Mouse (Mus musculus): ENCODE results near the gene Gns. TPM values are rescaled to one million over a fixed set of nuclear protein-coding genes. Genes with fewer than 3 reads are reported as not detected.

Gns gene
- polyA plus RNA-seq, 1 experiment from 2014 or later = 40.8 TPM

DNA sequence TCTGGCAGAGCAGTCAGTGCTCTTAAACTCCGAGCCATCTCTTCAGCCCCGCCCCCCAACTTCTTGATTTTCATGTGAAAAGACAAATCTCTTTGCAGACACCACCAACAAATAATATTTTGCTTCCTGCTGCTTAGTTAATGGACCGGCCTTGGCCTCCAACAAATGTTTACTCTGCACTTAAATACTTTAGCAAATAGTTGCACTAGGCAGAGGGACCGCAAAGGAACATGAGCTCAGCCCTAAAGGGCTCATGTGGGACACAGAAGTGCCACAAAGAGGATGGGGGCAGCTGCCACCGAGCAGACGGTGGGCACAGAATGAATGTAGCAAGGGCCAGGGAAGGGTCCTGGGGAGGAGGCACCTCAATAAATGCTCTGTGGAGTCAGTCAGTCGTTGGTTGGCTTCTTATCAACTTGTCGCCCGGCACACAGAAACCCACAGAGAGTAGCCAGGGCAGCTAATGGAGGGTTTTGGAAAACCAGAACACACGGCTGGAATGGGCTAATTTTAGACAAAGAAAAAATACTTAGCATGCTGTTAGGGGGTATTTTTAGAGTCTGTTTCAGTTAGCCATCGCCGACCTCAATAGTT is 67.2 kb downstream of the Gns start:
- Histone ChIP-seq H3K9me3 (ENCODE audit: control insufficient read depth, low read length) (no peaks in the 10 kb centered on the region), H3K9ac (ENCODE audit: low read length) (peak overlapping the region; percentile 73), H3K36me3 (ENCODE audit: control insufficient read depth, insufficient read depth, low read length) (no peaks in the 10 kb centered on the region), H3K4me3 (ENCODE audit: control insufficient read depth in 1 of 2, insufficient read depth in 1 of 2, low read depth in 1 of 2, low read length in 2 of 2) (peak overlapping the region in 1 of 2 experiments; percentile 1; a peak in 1 of 4 replicates), H3K27ac (replicated peaks in 1 of 2; ENCODE audit: control insufficient read depth in 1 of 2, insufficient read depth in 1 of 2, low read depth in 2 of 2, low read length in 2 of 2) (peak overlapping the region; percentile 97 to 99), H3K27me3 (ENCODE audit: control insufficient read depth, insufficient read depth, low read length) (no peaks in the 10 kb centered on the region), H3K4me1 (ENCODE audit: control insufficient read depth in 2 of 2, insufficient read depth in 2 of 2, low read length in 2 of 2) (peaks cover 75 to 96% of the 10 kb centered on the region in 2 experiments), H3K4me2 (ENCODE audit: low read length) (peak overlapping the region; percentile 57)
- 15% methylated on average over 12 of the region's 12 CpGs for WGBS
- ATAC-seq (ENCODE audit: insufficient number of reproducible peaks, insufficient read depth, low FRiP score, low read depth) = no peak

DNA sequence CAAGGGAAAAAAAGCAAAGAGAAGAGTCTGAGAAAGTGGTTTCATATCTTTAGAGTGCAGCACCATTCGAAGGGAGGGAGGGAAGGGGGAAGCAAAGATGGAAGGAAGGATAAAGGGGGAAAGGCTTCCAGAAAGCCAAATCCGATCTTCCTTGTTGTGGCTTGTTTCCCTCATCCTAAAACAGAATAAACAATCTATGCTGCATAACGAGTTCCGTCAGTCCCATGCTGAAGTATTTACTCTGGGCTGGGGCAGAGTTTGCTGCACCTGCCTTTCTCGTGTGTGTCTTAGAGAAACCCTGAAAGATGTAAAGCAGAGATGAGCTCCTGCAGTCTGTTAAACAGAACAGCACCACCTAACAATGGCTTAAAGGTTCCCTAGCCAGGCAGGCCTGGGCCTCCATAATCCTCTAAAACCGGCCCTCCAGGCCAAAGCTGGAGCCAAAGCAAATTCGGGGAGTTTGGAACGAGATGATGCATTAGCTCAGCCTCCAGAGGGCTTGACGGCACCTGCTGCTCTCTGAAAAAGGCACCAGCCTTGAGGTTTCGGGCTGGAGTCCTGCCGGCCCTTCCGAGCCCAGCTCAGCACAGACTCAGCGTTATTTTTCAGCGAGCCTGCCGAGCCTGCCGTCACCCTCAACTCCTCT is 67.9 kb downstream of the Gns start:
- Histone ChIP-seq H3K4me2 (ENCODE audit: low read length) (peak overlapping the region; percentile 57), H3K9ac (ENCODE audit: low read length) (peak overlapping the region; percentile 73), H3K4me1 (ENCODE audit: control insufficient read depth in 2 of 2, insufficient read depth in 2 of 2, low read length in 2 of 2) (peaks cover 72 to 91% of the 10 kb centered on the region in 2 experiments), H3K4me3 (ENCODE audit: control insufficient read depth in 1 of 2, insufficient read depth in 1 of 2, low read depth in 1 of 2, low read length in 2 of 2) (no peak overlapping the region), H3K9me3 (ENCODE audit: control insufficient read depth, low read length) (no peaks in the 10 kb centered on the region), H3K36me3 (ENCODE audit: control insufficient read depth, insufficient read depth, low read length) (no peaks in the 10 kb centered on the region), H3K27me3 (ENCODE audit: control insufficient read depth, insufficient read depth, low read length) (no peaks in the 10 kb centered on the region), H3K27ac (replicated peaks in 1 of 2; ENCODE audit: control insufficient read depth in 1 of 2, insufficient read depth in 1 of 2, low read depth in 2 of 2, low read length in 2 of 2) (peak overlapping the region; percentile 97 to 99)
- no peak for ATAC-seq (ENCODE audit: insufficient number of reproducible peaks, insufficient read depth, low FRiP score, low read depth)
- 17% methylated on average over 16 of the region's 16 CpGs for WGBS

DNA sequence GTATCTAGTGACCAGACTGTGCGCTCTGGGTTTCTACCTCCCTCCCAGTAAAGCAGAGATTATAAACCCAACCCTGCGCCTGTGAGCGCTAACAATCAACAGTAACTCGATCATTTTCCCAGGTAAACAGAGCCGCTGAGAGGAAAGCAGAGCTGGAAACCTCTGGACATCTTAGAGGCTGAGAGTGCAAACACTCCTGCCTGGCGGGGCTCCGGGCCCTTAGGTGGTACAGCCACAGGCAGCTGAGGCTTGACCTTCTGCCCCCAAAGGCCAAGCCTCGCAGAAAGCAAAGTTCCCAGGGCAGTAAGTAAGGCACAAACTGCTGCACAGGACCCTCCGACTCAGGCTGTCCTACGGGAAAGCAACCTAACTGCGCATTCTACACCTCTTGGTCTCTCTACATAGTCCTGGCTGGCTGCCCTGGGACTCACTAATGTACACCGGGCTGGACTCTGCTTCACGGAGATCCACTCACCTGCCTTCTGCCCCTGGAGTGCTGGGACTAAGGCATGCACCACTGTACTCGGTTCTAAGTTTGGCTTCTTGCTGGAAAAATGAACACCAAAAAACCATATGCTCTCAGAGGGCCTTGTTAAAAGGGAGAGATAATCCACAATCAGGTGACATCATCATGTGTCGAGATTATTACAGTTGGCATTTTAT is 69.7 kb downstream of the Gns start:
- H3K27ac ChIP-seq (replicated peaks in 1 of 2; ENCODE audit: control insufficient read depth in 1 of 2, insufficient read depth in 1 of 2, low read depth in 2 of 2, low read length in 2 of 2) = peak overlapping the region; percentile 54 to 57
- H3K9ac ChIP-seq (ENCODE audit: low read length) = peak overlapping the region; percentile 6; the same call in 1 of the 2 replicates
- H3K36me3 ChIP-seq (ENCODE audit: control insufficient read depth, insufficient read depth, low read length) = no peaks in the 10 kb centered on the region
- no peak overlapping the region for H3K4me3 ChIP-seq (ENCODE audit: control insufficient read depth in 1 of 2, insufficient read depth in 1 of 2, low read depth in 1 of 2, low read length in 2 of 2)
- 71% methylated on average over 15 of the region's 15 CpGs for WGBS
- ATAC-seq (ENCODE audit: insufficient number of reproducible peaks, insufficient read depth, low FRiP score, low read depth) = no peak
- peaks cover 65 to 85% of the 10 kb centered on the region in 2 experiments for H3K4me1 ChIP-seq (ENCODE audit: control insufficient read depth in 2 of 2, insufficient read depth in 2 of 2, low read length in 2 of 2)
- H3K27me3 ChIP-seq (ENCODE audit: control insufficient read depth, insufficient read depth, low read length) = no peaks in the 10 kb centered on the region
- H3K4me2 ChIP-seq (ENCODE audit: low read length) = no peak overlapping the region
- H3K9me3 ChIP-seq (ENCODE audit: control insufficient read depth, low read length) = no peaks in the 10 kb centered on the region

DNA sequence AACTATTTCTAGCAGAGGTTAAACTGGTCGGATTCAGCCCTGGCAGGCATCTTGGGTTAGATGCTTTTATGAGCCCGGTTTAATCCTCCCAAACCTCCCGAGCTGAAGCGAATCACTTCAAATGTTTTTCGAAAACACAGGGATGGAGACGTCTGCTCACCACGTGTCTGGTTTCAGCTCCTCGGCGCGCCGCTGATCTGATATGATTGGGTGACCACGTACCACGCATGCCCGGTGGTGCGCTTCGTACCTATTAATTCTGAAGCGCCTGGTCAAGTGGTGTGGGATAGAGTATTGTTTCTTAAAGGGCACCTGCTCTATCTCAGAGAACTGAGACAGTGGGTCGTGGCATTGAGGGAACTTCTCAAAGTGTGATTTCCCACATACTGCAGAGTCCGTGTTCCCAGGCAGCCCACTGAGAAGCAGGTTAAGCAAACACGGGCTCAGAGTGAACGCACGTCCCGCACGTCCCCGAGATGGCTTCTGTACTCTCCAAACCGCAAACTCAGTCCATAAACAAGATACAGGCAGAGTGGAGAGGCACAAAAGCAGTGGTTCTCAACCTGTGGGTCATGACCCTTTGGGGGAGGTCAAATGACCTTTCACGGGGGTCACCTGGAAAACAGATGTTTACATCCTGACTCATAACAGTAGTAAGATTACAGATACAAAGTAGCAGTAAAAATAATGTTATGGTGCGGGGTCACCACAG is 70.8 kb downstream of the Gns start:
- ATAC-seq (ENCODE audit: insufficient number of reproducible peaks, insufficient read depth, low FRiP score, low read depth) = no peak
- Histone ChIP-seq H3K9me3 (ENCODE audit: control insufficient read depth, low read length) (no peaks in the 10 kb centered on the region), H3K27me3 (ENCODE audit: control insufficient read depth, insufficient read depth, low read length) (no peaks in the 10 kb centered on the region), H3K9ac (ENCODE audit: low read length) (peak overlapping the region; percentile 25), H3K4me3 (ENCODE audit: control insufficient read depth in 1 of 2, insufficient read depth in 1 of 2, low read depth in 1 of 2, low read length in 2 of 2) (no peak overlapping the region), H3K4me2 (ENCODE audit: low read length) (peak overlapping the region; percentile 49), H3K4me1 (ENCODE audit: control insufficient read depth in 2 of 2, insufficient read depth in 2 of 2, low read length in 2 of 2) (peaks cover 61 to 85% of the 10 kb centered on the region in 2 experiments), H3K27ac (replicated peaks in 1 of 2; ENCODE audit: control insufficient read depth in 1 of 2, insufficient read depth in 1 of 2, low read depth in 2 of 2, low read length in 2 of 2) (peak overlapping the region; percentile 82 to 87), H3K36me3 (ENCODE audit: control insufficient read depth, insufficient read depth, low read length) (no peaks in the 10 kb centered on the region)
- WGBS = 40% methylated on average over 28 of the region's 28 CpGs

DNA sequence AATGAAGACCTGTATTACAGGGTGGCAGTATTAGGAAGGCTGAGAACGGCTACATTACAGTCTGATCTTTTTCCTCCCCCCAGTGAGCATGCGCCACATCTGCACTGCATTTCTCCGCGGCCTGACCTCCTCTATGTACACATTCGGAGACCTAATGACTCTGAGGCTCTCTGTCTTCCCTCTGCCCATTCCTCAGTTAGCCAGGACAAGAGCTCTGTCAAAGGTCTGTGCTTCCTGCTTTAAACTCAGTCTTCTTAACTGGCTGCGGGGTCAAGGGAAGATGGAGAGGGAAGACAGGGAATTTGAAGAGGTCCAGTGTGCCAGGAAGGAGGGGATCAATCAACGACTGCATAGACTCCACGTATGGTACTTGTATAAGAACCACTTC is 71.4 kb downstream of the Gns start:
- Histone ChIP-seq H3K4me1 (ENCODE audit: control insufficient read depth in 2 of 2, insufficient read depth in 2 of 2, low read length in 2 of 2) (peaks cover 56 to 85% of the 10 kb centered on the region in 2 experiments), H3K4me3 (ENCODE audit: control insufficient read depth in 1 of 2, insufficient read depth in 1 of 2, low read depth in 1 of 2, low read length in 2 of 2) (no peak overlapping the region), H3K4me2 (ENCODE audit: low read length) (peak overlapping the region; percentile 49), H3K9me3 (ENCODE audit: control insufficient read depth, low read length) (no peaks in the 10 kb centered on the region), H3K9ac (ENCODE audit: low read length) (peak overlapping the region; percentile 50; the same call in 1 of the 2 replicates), H3K27ac (replicated peaks in 1 of 2; ENCODE audit: control insufficient read depth in 1 of 2, insufficient read depth in 1 of 2, low read depth in 2 of 2, low read length in 2 of 2) (peak overlapping the region; percentile 82 to 87), H3K27me3 (ENCODE audit: control insufficient read depth, insufficient read depth, low read length) (no peaks in the 10 kb centered on the region), H3K36me3 (ENCODE audit: control insufficient read depth, insufficient read depth, low read length) (no peaks in the 10 kb centered on the region)
- ATAC-seq (ENCODE audit: insufficient number of reproducible peaks, insufficient read depth, low FRiP score, low read depth) = no peak
- 21% methylated on average over 8 of the region's 8 CpGs for WGBS

- H3K27me3 ChIP-seq (ENCODE audit: control insufficient read depth, insufficient read depth, low read length) = no peaks in the 10 kb centered on the region
- no peaks in the 10 kb centered on the region for H3K36me3 ChIP-seq (ENCODE audit: control insufficient read depth, insufficient read depth, low read length)
- 30% methylated on average over 4 of the region's 4 CpGs for WGBS
- no peak for ATAC-seq (ENCODE audit: insufficient number of reproducible peaks, insufficient read depth, low FRiP score, low read depth)
- no peak overlapping the region for H3K4me3 ChIP-seq (ENCODE audit: control insufficient read depth in 1 of 2, insufficient read depth in 1 of 2, low read depth in 1 of 2, low read length in 2 of 2)
- peaks cover 52 to 85% of the 10 kb centered on the region in 2 experiments for H3K4me1 ChIP-seq (ENCODE audit: control insufficient read depth in 2 of 2, insufficient read depth in 2 of 2, low read length in 2 of 2)
- H3K9me3 ChIP-seq (ENCODE audit: control insufficient read depth, low read length) = no peaks in the 10 kb centered on the region
- peak overlapping the region; percentile 50 for H3K9ac ChIP-seq (ENCODE audit: low read length)
- peak overlapping the region; percentile 49; the same call in 1 of the 2 replicates for H3K4me2 ChIP-seq (ENCODE audit: low read length)
- H3K27ac ChIP-seq (replicated peaks in 1 of 2; ENCODE audit: control insufficient read depth in 1 of 2, insufficient read depth in 1 of 2, low read depth in 2 of 2, low read length in 2 of 2) = peak overlapping the region; percentile 82 to 87
Measured at GRCm38 (mm10) chr10:121436693-121437092, 71.8 kb downstream of the Gns start.

GRCm38 (mm10) chr10:121438109-121438508 is 73.2 kb downstream of the Gns start:
- 53% methylated on average over 6 of the region's 8 CpGs for WGBS
- H3K27ac ChIP-seq (replicated peaks in 1 of 2; ENCODE audit: control insufficient read depth in 1 of 2, insufficient read depth in 1 of 2, low read depth in 2 of 2, low read length in 2 of 2) = no peak overlapping the region
- no peak for ATAC-seq (ENCODE audit: insufficient number of reproducible peaks, insufficient read depth, low FRiP score, low read depth)
- H3K9ac ChIP-seq (ENCODE audit: low read length) = no peak overlapping the region
- no peaks in the 10 kb centered on the region for H3K9me3 ChIP-seq (ENCODE audit: control insufficient read depth, low read length)
- H3K27me3 ChIP-seq (ENCODE audit: control insufficient read depth, insufficient read depth, low read length) = no peaks in the 10 kb centered on the region
- H3K4me2 ChIP-seq (ENCODE audit: low read length) = no peak overlapping the region
- H3K4me1 ChIP-seq (ENCODE audit: control insufficient read depth in 2 of 2, insufficient read depth in 2 of 2, low read length in 2 of 2) = peaks cover 44 to 76% of the 10 kb centered on the region in 2 experiments
- no peaks in the 10 kb centered on the region for H3K36me3 ChIP-seq (ENCODE audit: control insufficient read depth, insufficient read depth, low read length)
- H3K4me3 ChIP-seq (ENCODE audit: control insufficient read depth in 1 of 2, insufficient read depth in 1 of 2, low read depth in 1 of 2, low read length in 2 of 2) = no peak overlapping the region
